Mouse (Mus musculus) retina, embryonic 14.5 days (tissue): ENCODE results near the gene Bsph1.
"Not testable (repeated sequence)": the region's sequence is repeated elsewhere in the genome, so short reads cannot be mapped to it uniquely, and the experiment has no call there.

ENCODE experiments used
- DNase-seq: peaks from one replicate; pipeline ENCODE4 v3.0.0-alpha.2; 2015; ENCODE audit warnings: low spot score

Gene Bsph1

DNA sequence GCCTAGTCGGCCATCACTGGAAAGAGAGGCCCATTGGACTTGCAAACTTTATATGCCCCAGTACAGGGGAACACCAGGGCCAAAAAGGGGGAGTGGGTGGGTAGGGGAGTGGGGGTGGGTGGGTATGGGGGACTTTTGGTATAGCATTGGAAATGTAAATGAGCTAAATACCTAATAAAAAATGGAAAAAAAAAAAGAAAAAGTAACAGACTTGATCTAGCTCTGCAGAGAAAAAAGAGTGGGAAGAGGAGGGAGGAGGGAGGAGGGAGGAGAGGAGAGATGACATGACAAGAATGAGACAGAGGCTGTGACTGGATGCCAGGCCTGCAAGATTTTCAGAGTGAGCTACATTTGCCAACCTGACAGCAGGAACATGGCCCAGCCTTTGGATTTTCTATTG, at the start of gene Bsph1:
TSS of gene Bsph1 (plus strand) at position 301 of the 400 bp plus-strand sequence.
- not testable (repeated sequence) for DNase-seq

DNA sequence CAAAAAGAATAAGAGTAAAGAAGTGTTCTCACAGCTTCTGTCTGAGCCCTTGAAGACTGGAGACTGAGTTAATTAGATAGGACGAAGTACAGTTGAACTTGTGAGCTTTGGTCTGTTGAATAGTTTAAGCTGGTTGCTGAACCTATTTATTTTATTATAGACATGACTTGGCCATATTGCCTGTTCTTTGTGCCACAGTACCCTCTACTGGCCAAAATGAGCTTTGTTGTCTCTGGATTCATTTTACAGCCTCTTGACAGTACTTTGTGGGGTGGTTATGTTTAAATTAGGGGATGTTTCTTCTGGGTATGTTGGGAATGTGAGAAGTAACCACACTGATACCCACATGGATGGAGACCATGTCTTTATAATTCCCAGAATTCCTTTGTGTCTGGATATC, 60.9 kb downstream of the Bsph1 start:
- peak; percentile 1 for DNase-seq
